Mouse (Mus musculus): ENCODE measurements around the gene Hpse2. TPM values are rescaled to one million over a fixed set of nuclear protein-coding genes. Genes with fewer than 3 reads are reported as not detected.

Gene Hpse2
- total RNA-seq (2023): not detected

GRCm38 (mm10) chr19:43388017-43388904 lies at the start of gene Hpse2:
Gene Hpse2 (minus strand): TSS chr19:43388355.

GRCm38 (mm10) chr19:42779531-42780155 lies 608.5 kb downstream of the Hpse2 start, which contains the start of gene Hps1:
Gene Hps1 (minus strand): TSS chr19:42779978.

GRCm38 (mm10) chr19:42752363-42752931 lies 635.7 kb downstream of the Hpse2 start, which contains the start of gene Pyroxd2:
Gene Pyroxd2 (minus strand): TSS chr19:42752775.

Other genes starting within 250 kb of the Hpse2 start
- gene Cnnm1, start 52.1 kb upstream of the Hpse2 start, total RNA-seq (2023): not detected
- 89.9 TPM for gene Got1, start 136.2 kb upstream of the Hpse2 start, total RNA-seq (2023)
- 0.35 TPM for gene Nkx2-3, start 224.0 kb upstream of the Hpse2 start, total RNA-seq (2023)